In the genomic region with DNA sequence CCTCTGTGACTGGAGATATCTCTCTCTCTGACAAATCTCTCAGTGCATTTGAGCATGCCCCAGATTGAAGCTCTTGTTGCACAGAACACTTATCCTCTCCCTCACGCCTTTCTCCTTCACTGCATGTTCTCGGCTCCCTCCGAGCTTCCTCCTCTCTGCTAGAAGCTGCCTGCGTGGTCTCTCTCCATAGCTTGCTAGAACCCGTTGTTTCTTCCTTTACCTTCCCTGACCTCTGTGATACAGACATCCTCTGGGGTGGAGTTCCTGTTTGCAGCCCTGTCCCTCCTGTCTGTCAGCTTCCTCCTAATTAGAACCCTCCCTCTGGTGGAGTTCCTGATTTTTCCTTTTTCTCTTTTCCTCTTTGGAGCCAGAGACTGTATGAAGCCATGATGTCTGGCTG, we compare ENCODE assay signal across 11 mouse cellular contexts.
DNase-seq lines count a peak whose midpoint lies in the region; ATAC-seq and TF ChIP-seq lines count a peak whose summit lies in the region.
"Had no signal": no experiment of that assay in that cellular context is flagged by ENCODE, and none has a peak within 500 bp of the region (broad histone marks: within the 10 kb centered on the region; RNA-seq: fewer than 3 reads in every experiment).

No protein-coding gene starts in this region.

- H3K9me3 ChIP-seq in midbrain, postnatal 0 days (ENCODE audit: low read length) = no peaks in the 10 kb centered on the region
- H3K9me3 ChIP-seq in midbrain, embryonic 13.5 days = no peaks in the 10 kb centered on the region
- H3K9me3 ChIP-seq in liver, embryonic 13.5 days (replicated peaks) = no peaks in the 10 kb centered on the region
- H3K9me3 ChIP-seq: G1E had no signal

- no peaks in the 10 kb centered on the region for H3K36me3 ChIP-seq in midbrain, postnatal 0 days (ENCODE audit: insufficient read depth, low read length)
- no peaks in the 10 kb centered on the region for H3K36me3 ChIP-seq in midbrain, embryonic 13.5 days
- no peaks in the 10 kb centered on the region for H3K36me3 ChIP-seq in liver, embryonic 13.5 days

- H3K9ac ChIP-seq in midbrain, postnatal 0 days (replicated peaks; ENCODE audit: low read length, poor library complexity, severe bottlenecking) = no peak overlapping the region
- no peak overlapping the region for H3K9ac ChIP-seq in midbrain, embryonic 13.5 days (replicated peaks)
- no peak overlapping the region for H3K9ac ChIP-seq in liver, embryonic 13.5 days
- H3K9ac ChIP-seq: lung, embryonic 14.5 days had no signal

- intact Hi-C loops in heart, postnatal 14 days (cut with DNase I) = no loop called here

- no peaks in the 10 kb centered on the region for H3K27me3 ChIP-seq in midbrain, postnatal 0 days (ENCODE audit: insufficient read depth, low read length)
- H3K27me3 ChIP-seq in midbrain, embryonic 13.5 days = no peaks in the 10 kb centered on the region
- H3K27me3 ChIP-seq in liver, embryonic 13.5 days = no peaks in the 10 kb centered on the region

- WGBS in midbrain, postnatal 0 days = 78% methylated on average over 5 of the region's 5 CpGs
- 77% methylated on average over 5 of the region's 5 CpGs for WGBS in midbrain, embryonic 13.5 days
- 32% methylated on average over 5 of the region's 5 CpGs for WGBS in liver, embryonic 13.5 days (ENCODE audit: insufficient replicate concordance)

- no peak overlapping the region for H3K4me2 ChIP-seq in midbrain, postnatal 0 days (ENCODE audit: low read depth, low read length, poor library complexity, severe bottlenecking)
- no peak overlapping the region for H3K4me2 ChIP-seq in midbrain, embryonic 13.5 days (replicated peaks)
- no peak overlapping the region for H3K4me2 ChIP-seq in liver, embryonic 13.5 days
- H3K4me2 ChIP-seq: lung, embryonic 14.5 days had no signal

- peak; percentile 97 for DNase-seq in heart, adult 11 months
- DNase-seq in heart, postnatal 14 days = no peak
- no peak for DNase-seq in midbrain, postnatal 0 days (ENCODE audit: low spot score)
- no peak for DNase-seq in liver, embryonic 13.5 days
- DNase-seq in thymus, postnatal 25 days = no peak
- no peak for DNase-seq in MN1 (ENCODE audit: low spot score)
- DNase-seq: lung, embryonic 14.5 days had no signal

- H3K4me1 ChIP-seq in midbrain, postnatal 0 days (ENCODE audit: insufficient read depth, low read length) = peaks cover 16% of the 10 kb centered on the region; the same call in 1 of the 2 replicates
- peaks cover 23% of the 10 kb centered on the region for H3K4me1 ChIP-seq in midbrain, embryonic 13.5 days (replicated peaks)
- H3K4me1 ChIP-seq in liver, embryonic 13.5 days (replicated peaks) = peaks cover 65% of the 10 kb centered on the region

- peak overlapping the region; percentile 13; the same call in 1 of the 2 replicates for H3K27ac ChIP-seq in midbrain, postnatal 0 days (ENCODE audit: low read depth, low read length)
- H3K27ac ChIP-seq in midbrain, embryonic 13.5 days = no peak overlapping the region
- peak overlapping the region; percentile 3; the same call in 1 of the 2 replicates for H3K27ac ChIP-seq in liver, embryonic 13.5 days

- ATAC-seq in midbrain, postnatal 0 days (ENCODE audit: low FRiP score) = no peak
- ATAC-seq in midbrain, embryonic 13.5 days = no peak
- ATAC-seq in liver, embryonic 13.5 days (ENCODE audit: low read depth) = 0 out of 2 replicates have a peak, but pooled peaks have one; percentile 20
- ATAC-seq in megakaryocyte-erythroid progenitor cell, adult 5-6 weeks (replicated peaks; ENCODE audit: low FRiP score, low TSS enrichment, poor library complexity, severe bottlenecking) = no peak
- ATAC-seq: hindbrain, embryonic 16.5 days had no signal

- no peak for TF ChIP-seq CTCF in midbrain, postnatal 0 days (IDR thresholded peaks at IDR 0.05)

- H3K4me3 ChIP-seq in midbrain, postnatal 0 days (ENCODE audit: low read depth, low read length) = no peak overlapping the region
- no peak overlapping the region for H3K4me3 ChIP-seq in midbrain, embryonic 13.5 days (replicated peaks)
- H3K4me3 ChIP-seq in liver, embryonic 13.5 days (replicated peaks) = no peak overlapping the region
